Mouse (Mus musculus): ENCODE measurements around the gene Atp7b.
A peak's percentile ranks its signal among the peaks of the same experiment; 100 is the strongest.

Atp7b gene

GRCm38 (mm10) chr8:22025241-22025640 lies 34.9 kb downstream of the Atp7b start:
- DNase-seq (ENCODE audit: low spot score) = peak; percentile 51

GRCm38 (mm10) chr8:22022244-22022643 lies 37.9 kb downstream of the Atp7b start:
- DNase-seq (ENCODE audit: low spot score) = no peak

GRCm38 (mm10) chr8:22019498-22019897 lies 40.6 kb downstream of the Atp7b start:
- peak; percentile 31 for DNase-seq (ENCODE audit: low spot score)

GRCm38 (mm10) chr8:22017731-22018130 lies 42.4 kb downstream of the Atp7b start:
- DNase-seq (ENCODE audit: low spot score) = no peak

GRCm38 (mm10) chr8:22013034-22013707 lies 46.9 kb downstream of the Atp7b start:
- DNase-seq (ENCODE audit: low spot score) = no peak

- DNase-seq (ENCODE audit: low spot score) = no peak
Observed at GRCm38 (mm10) chr8:22009403-22009802, 50.7 kb downstream of the Atp7b start.

- DNase-seq (ENCODE audit: low spot score) = no peak
Observed at GRCm38 (mm10) chr8:22006423-22006822, 53.7 kb downstream of the Atp7b start.

GRCm38 (mm10) chr8:22004750-22005522 lies 55.2 kb downstream of the Atp7b start:
- no peak for DNase-seq (ENCODE audit: low spot score)

- DNase-seq (ENCODE audit: low spot score) = no peak
Observed at GRCm38 (mm10) chr8:21995181-21995580, 64.9 kb downstream of the Atp7b start.

- peak; percentile 12 for DNase-seq (ENCODE audit: low spot score)
Observed at GRCm38 (mm10) chr8:21992184-21992583, 67.9 kb downstream of the Atp7b start.

- DNase-seq (ENCODE audit: low spot score) = no peak
Observed at GRCm38 (mm10) chr8:21981664-21982337, 78.3 kb downstream of the Atp7b start.

GRCm38 (mm10) chr8:21978193-21978592 lies 81.9 kb downstream of the Atp7b start:
- DNase-seq (ENCODE audit: low spot score) = no peak

- DNase-seq (ENCODE audit: low spot score) = no peak
Observed at GRCm38 (mm10) chr8:21969475-21969874, 90.6 kb downstream of the Atp7b start, which contains the start of gene Ccdc70. Gene Ccdc70 (plus strand): TSS chr8:21969775.

- no peak for DNase-seq (ENCODE audit: low spot score)
Observed at GRCm38 (mm10) chr8:21966646-21967045, 93.5 kb downstream of the Atp7b start.

- no peak for DNase-seq (ENCODE audit: low spot score)
Observed at GRCm38 (mm10) chr8:21958414-21958813, 101.7 kb downstream of the Atp7b start, which contains the start of gene Fam90a1a. Gene Fam90a1a (plus strand): TSS chr8:21958714.

- no peak for DNase-seq (ENCODE audit: low spot score)
Observed at GRCm38 (mm10) chr8:21956336-21956735, 103.8 kb downstream of the Atp7b start.

GRCm38 (mm10) chr8:21955321-21955720 lies 104.8 kb downstream of the Atp7b start:
- DNase-seq (ENCODE audit: low spot score) = peak; percentile 1

- no peak for DNase-seq (ENCODE audit: low spot score)
Observed at GRCm38 (mm10) chr8:21947311-21948017, 112.6 kb downstream of the Atp7b start.

GRCm38 (mm10) chr8:21946462-21946861 lies 113.6 kb downstream of the Atp7b start, which contains the start of gene Defb13:
Gene Defb13 (plus strand): TSS chr8:21946762.
- DNase-seq (ENCODE audit: low spot score) = no peak

Data from lung, postnatal 25 days (tissue).